Mouse (Mus musculus) gastrocnemius, postnatal 25 days (tissue): ENCODE measurements around the gene Frrs1l. TPM values are rescaled to one million over a fixed set of nuclear protein-coding genes. Genes with fewer than 3 reads are reported as not detected.

Experiments
- DNase-seq: peaks from one replicate; pipeline ENCODE4 v3.0.0; 2022
- total RNA-seq, 2 experiments: library from RNA; stranded (reverse); gene quantifications; 1 replicate in 1 of 2; 2 replicates in 1 of 2; pipeline ENCODE4 v1.2.3; 2021

Frrs1l gene
- total RNA-seq, 2 experiments from 2014 or later: not detected

- DNase-seq: no peak
Measured at GRCm38 (mm10) chr4:56912382-56913001, 77.7 kb downstream of the Frrs1l start.

GRCm38 (mm10) chr4:56909568-56909967, 80.6 kb downstream of the Frrs1l start:
- no peak for DNase-seq

- DNase-seq: no peak
Measured at GRCm38 (mm10) chr4:56907671-56908070, 82.5 kb downstream of the Frrs1l start.

Other genes starting within 250 kb of the Frrs1l start
- not detected for gene Actl7b, start 248.9 kb downstream of the Frrs1l start, total RNA-seq
- not detected for gene Actl7a, start 247.0 kb downstream of the Frrs1l start, total RNA-seq
- gene Elp1, start 188.1 kb downstream of the Frrs1l start, total RNA-seq: 10 to 100 TPM; 19.4 to 20.5 TPM
- 1 to 10 TPM; 1.7 TPM for gene Fam206a, start 188.0 kb downstream of the Frrs1l start, total RNA-seq
- 10 to 100 TPM in 1 of 2 experiments, 1 to 10 TPM in 1; 9.9 to 11.7 TPM for gene Ctnnal1, start 125.2 kb downstream of the Frrs1l start, total RNA-seq
- gene Tmem245, start 43.0 kb downstream of the Frrs1l start, total RNA-seq: 10 to 100 TPM; 17.1 to 19.2 TPM
- 1 to 10 TPM; 2.4 to 2.5 TPM for gene Epb41l4b, start 153.0 kb upstream of the Frrs1l start, total RNA-seq